Mouse (Mus musculus): Measurements from ENCODE around the gene Dmrtc2.

- TF ChIP-seq CTCF (IDR thresholded peaks at IDR 0.05; ENCODE audit: borderline replicate concordance, insufficient read depth, low read length) (no peak), POLR2A (IDR thresholded peaks at IDR 0.05; ENCODE audit: low read depth, low read length) (no peak)
Measured at GRCm38 (mm10) chr7:24869080-24869479, 777 bp upstream of the Dmrtc2 start.

All from embryonic fibroblast, embryonic 13.5 days (primary cell).